Mouse (Mus musculus) cerebral cortex, adult 2 months (tissue): ENCODE data around the gene F5.

ENCODE experiments used
- WGBS: fragments of 180-500 bp; shearing (Covaris S2); methylation state at CpG from one replicate; pipeline ENCODE4 v1.1.7; 2018; 5-methylcytosine and 5-hydroxymethylcytosine counted together

F5 gene

GRCm38 (mm10) chr1:164151387-164152088 lies at the start of gene F5:
Gene F5, plus strand, starts transcription at chr1:164151838.
- 29% methylated on average over 16 of the region's 16 CpGs for WGBS

GRCm38 (mm10) chr1:164109763-164110162 lies 41.9 kb upstream of the F5 start:
- 57% methylated on average over 2 of the region's 2 CpGs for WGBS

- 97% methylated on average over 9 of the region's 9 CpGs for WGBS
Observed at GRCm38 (mm10) chr1:164110591-164111329, 40.9 kb upstream of the F5 start.

GRCm38 (mm10) chr1:164114280-164114679 lies 37.4 kb upstream of the F5 start:
- WGBS = 76% methylated on average over 5 of the region's 5 CpGs

- WGBS = 56% methylated on average over 8 of the region's 8 CpGs
Observed at GRCm38 (mm10) chr1:164114947-164115493, 36.6 kb upstream of the F5 start, which contains the start of gene Selp. Gene Selp, plus strand, starts transcription at chr1:164115264.

GRCm38 (mm10) chr1:164115647-164116046 lies 36.0 kb upstream of the F5 start:
- 31% methylated on average over 6 of the region's 6 CpGs for WGBS

GRCm38 (mm10) chr1:164117869-164118268 lies 33.8 kb upstream of the F5 start:
- WGBS = 65% methylated on average over 6 of the region's 6 CpGs

GRCm38 (mm10) chr1:164119892-164120776 lies 31.5 kb upstream of the F5 start:
- WGBS = 90% methylated on average over 3 of the region's 3 CpGs

- 88% methylated on average over 3 of the region's 3 CpGs for WGBS
Observed at GRCm38 (mm10) chr1:164120777-164121158, 30.9 kb upstream of the F5 start.

GRCm38 (mm10) chr1:164123836-164124235 lies 27.8 kb upstream of the F5 start:
- WGBS = 89% methylated on average over 3 of the region's 3 CpGs

GRCm38 (mm10) chr1:164130013-164130412 lies 21.6 kb upstream of the F5 start:
- 85% methylated on average over 3 of the region's 3 CpGs for WGBS

GRCm38 (mm10) chr1:164132609-164133008 lies 19.0 kb upstream of the F5 start:
- WGBS = 78% methylated on average over 1 of the region's 1 CpGs

- 88% methylated on average over 6 of the region's 6 CpGs for WGBS
Observed at GRCm38 (mm10) chr1:164134101-164134500, 17.5 kb upstream of the F5 start.

- 80% methylated on average over 5 of the region's 5 CpGs for WGBS
Observed at GRCm38 (mm10) chr1:164135360-164135759, 16.3 kb upstream of the F5 start.

- whole genome bisulfite sequencing = 76% methylated on average over 11 of the region's 11 CpGs
Observed at GRCm38 (mm10) chr1:164135960-164136359, 15.7 kb upstream of the F5 start.

- WGBS = 78% methylated on average over 6 of the region's 6 CpGs
Observed at GRCm38 (mm10) chr1:164136636-164137035, 15.0 kb upstream of the F5 start.

GRCm38 (mm10) chr1:164138365-164139130 lies 13.1 kb upstream of the F5 start:
- under 1% methylated on average over 5 of the region's 5 CpGs for WGBS

GRCm38 (mm10) chr1:164139464-164139863 lies 12.2 kb upstream of the F5 start:
- 72% methylated on average over 4 of the region's 4 CpGs for WGBS

GRCm38 (mm10) chr1:164149083-164149482 lies 2.6 kb upstream of the F5 start:
- WGBS = 95% methylated on average over 7 of the region's 7 CpGs

- WGBS = 91% methylated on average over 5 of the region's 5 CpGs
Observed at GRCm38 (mm10) chr1:164152836-164153235, 1.2 kb downstream of the F5 start.

- WGBS = 82% methylated on average over 3 of the region's 3 CpGs
Observed at GRCm38 (mm10) chr1:164154983-164155382, 3.3 kb downstream of the F5 start.
